Mouse (Mus musculus) liver, embryonic 15.5 days (tissue): Measurements from ENCODE around the gene Eif4enif1. TPM values are rescaled to one million over a fixed set of nuclear protein-coding genes. Genes with fewer than 3 reads are reported as not detected.

Source experiments
- ATAC-seq: fragments of 200-750 bp; cut with Nextera tagmentation; 2 replicates; pipeline ENCODE4 v1.8.0; 2017; ENCODE audit warnings: moderate number of reproducible peaks, mild to moderate bottlenecking, moderate library complexity; ENCODE audit not compliant: insufficient read depth
- H3K27ac ChIP-seq: fragments of 300-500 bp; sonication (generic); replicated peaks from 2 replicates; pipeline ENCODE4 v1.5.1; 2015; ENCODE audit warnings: mild to moderate bottlenecking, inconsistent platforms
- H3K27me3 ChIP-seq: fragments of 300-500 bp; sonication (generic); 2 replicates; pipeline ENCODE4 v1.6.1; 2015; ENCODE audit warnings: mild to moderate bottlenecking, inconsistent platforms
- H3K36me3 ChIP-seq: fragments of 300-500 bp; sonication (generic); replicated peaks from 2 replicates; pipeline ENCODE4 v1.6.1; 2015; ENCODE audit warnings: moderate library complexity, mild to moderate bottlenecking, inconsistent platforms
- H3K4me1 ChIP-seq: fragments of 300-500 bp; sonication (generic); replicated peaks from 2 replicates; pipeline ENCODE4 v1.6.1; 2015; ENCODE audit warnings: inconsistent platforms
- H3K4me2 ChIP-seq: fragments of 300-500 bp; sonication (generic); 2 replicates; pipeline ENCODE4 v1.6.1; 2015; ENCODE audit warnings: moderate library complexity, mild to moderate bottlenecking, inconsistent platforms
- H3K4me3 ChIP-seq: fragments of 300-500 bp; sonication (generic); replicated peaks from 2 replicates; pipeline ENCODE4 v1.5.1; 2015; ENCODE audit warnings: mild to moderate bottlenecking, inconsistent platforms
- H3K9ac ChIP-seq: fragments of 300-500 bp; sonication (generic); 2 replicates; pipeline ENCODE4 v1.6.1; 2015; ENCODE audit warnings: moderate library complexity, mild to moderate bottlenecking, inconsistent platforms
- H3K9me3 ChIP-seq: fragments of 300-500 bp; sonication (generic); replicated peaks from 2 replicates; pipeline ENCODE4 v1.6.1; 2016; ENCODE audit warnings: inconsistent platforms
- WGBS: fragments of 180-500 bp; shearing (Covaris S2); methylation state at CpG from one replicate; pipeline ENCODE4 v1.1.7; 2015; ENCODE audit warnings: mixed read lengths; ENCODE audit not compliant: insufficient replicate concordance; 5-methylcytosine and 5-hydroxymethylcytosine counted together
- polyA plus RNA-seq: library from polyadenylated mRNA; unstranded; fragments of >200 nt; fragmentation: Nextera tagmentation; extraction: Ambion mirVana; gene quantifications from 2 replicates; pipeline ENCODE4 v1.2.1, GENCODE M21; 2015

Gene Eif4enif1
- polyA plus RNA-seq, 1 experiment from 2014 or later = 22.3 TPM

DNA sequence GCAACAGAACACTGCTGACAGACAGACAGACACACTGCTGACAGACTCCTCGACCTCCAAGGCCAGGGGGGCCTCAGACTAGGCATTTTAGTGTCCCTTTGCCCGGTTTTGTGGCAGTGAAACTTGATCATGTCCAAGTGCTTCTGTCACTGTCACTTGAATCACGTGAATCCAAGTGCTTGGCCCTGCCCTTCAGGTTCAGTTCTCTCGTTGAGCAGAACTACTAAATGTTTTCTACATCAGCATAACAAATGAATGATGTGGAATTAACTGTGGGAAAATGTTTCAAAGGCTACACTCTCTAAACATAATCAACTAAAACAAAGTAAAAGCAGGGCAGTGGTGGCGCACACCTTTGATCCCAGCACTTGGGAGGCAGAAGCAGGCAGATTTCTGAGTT lies 76.2 kb downstream of the Eif4enif1 start:
- Histone ChIP-seq H3K9ac (no peak overlapping the region), H3K4me2 (no peak overlapping the region), H3K4me3 (no peak overlapping the region), H3K27me3 (no peaks in the 10 kb centered on the region), H3K36me3 (no peaks in the 10 kb centered on the region), H3K9me3 (no peaks in the 10 kb centered on the region), H3K4me1 (no peaks in the 10 kb centered on the region), H3K27ac (no peak overlapping the region)
- WGBS = 59% methylated on average over 5 of the region's 5 CpGs
- ATAC-seq = no peak

DNA sequence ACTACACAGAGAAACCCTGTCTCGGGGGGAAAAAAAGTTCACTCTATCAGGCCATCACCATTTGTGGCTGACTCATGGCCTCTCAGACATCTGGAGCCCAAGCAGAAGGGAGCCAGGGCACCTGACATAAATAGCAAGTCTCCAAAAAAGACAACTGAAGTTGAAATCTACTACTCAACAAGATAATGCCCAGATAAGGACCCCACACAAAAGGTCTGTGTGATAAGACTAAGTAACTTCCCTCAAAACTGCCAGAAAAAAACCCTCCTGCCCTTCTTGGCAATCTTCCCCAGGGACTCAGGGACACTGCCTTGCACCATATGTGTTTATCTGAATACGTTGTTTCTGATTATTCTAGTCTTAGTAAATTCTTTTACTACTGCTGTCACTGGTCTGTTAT lies 77.5 kb downstream of the Eif4enif1 start:
- WGBS = 36% methylated on average over 2 of the region's 2 CpGs
- Histone ChIP-seq H3K27me3 (no peaks in the 10 kb centered on the region), H3K36me3 (no peaks in the 10 kb centered on the region), H3K9ac (no peak overlapping the region), H3K4me2 (no peak overlapping the region), H3K27ac (no peak overlapping the region), H3K4me1 (no peaks in the 10 kb centered on the region), H3K9me3 (no peaks in the 10 kb centered on the region), H3K4me3 (no peak overlapping the region)
- no peak for ATAC-seq

- Histone ChIP-seq H3K27ac (no peak overlapping the region), H3K9me3 (no peaks in the 10 kb centered on the region), H3K36me3 (no peaks in the 10 kb centered on the region), H3K4me2 (no peak overlapping the region), H3K4me3 (no peak overlapping the region), H3K4me1 (peaks cover 6% of the 10 kb centered on the region), H3K27me3 (peaks cover 8% of the 10 kb centered on the region; the same call in 1 of the 2 replicates), H3K9ac (no peak overlapping the region)
- 75% methylated on average over 6 of the region's 6 CpGs for WGBS
- ATAC-seq = no peak
Observed at GRCm38 (mm10) chr11:3282887-3283286, 80.7 kb downstream of the Eif4enif1 start.

DNA sequence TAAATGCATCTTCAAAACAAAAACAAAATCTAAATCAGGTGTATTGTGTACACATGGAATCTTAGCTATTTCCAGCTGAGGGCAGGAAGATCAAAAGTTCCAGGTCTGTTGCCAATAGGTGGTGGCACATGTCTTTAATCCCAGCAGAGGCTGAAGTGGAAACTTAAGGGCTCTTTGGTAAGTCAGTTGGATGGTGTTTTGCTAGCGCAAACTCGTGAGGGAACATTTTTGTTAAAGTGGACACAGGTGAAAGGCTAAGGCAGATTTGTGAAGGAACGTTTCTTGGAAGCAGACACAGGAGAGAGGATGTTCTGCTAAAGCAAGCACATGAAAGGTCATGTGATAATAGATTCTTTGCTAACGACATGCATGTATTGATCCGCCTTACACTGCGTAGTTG lies 81.5 kb downstream of the Eif4enif1 start:
- Histone ChIP-seq H3K9ac (no peak overlapping the region), H3K27me3 (peaks cover 15% of the 10 kb centered on the region), H3K4me2 (no peak overlapping the region), H3K4me1 (peaks cover 13% of the 10 kb centered on the region), H3K4me3 (no peak overlapping the region), H3K9me3 (no peaks in the 10 kb centered on the region), H3K36me3 (no peaks in the 10 kb centered on the region), H3K27ac (no peak overlapping the region)
- WGBS = 81% methylated on average over 6 of the region's 6 CpGs
- no peak for ATAC-seq

DNA sequence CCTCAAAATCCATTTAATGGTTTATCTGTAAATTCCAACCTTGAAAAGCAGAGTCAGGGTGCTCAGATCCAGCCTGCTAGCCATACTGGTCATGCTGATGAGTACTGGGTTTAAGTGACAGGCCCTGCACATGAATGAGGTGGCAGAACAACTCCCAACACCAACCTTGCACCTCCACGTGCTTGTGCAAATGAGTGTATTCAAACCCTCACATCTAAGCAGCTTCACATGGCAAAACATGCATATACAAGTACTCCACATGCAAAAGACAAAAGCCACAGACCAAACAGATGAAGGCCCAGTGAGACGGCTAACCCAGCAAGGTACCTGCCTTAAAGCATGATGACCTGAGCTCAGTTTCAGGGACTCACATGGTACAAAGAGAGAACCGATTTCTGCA lies 83.7 kb downstream of the Eif4enif1 start:
- no peak overlapping the region for H3K4me3 ChIP-seq
- H3K9ac ChIP-seq = no peak overlapping the region
- peaks cover 21% of the 10 kb centered on the region for H3K27me3 ChIP-seq
- ATAC-seq = no peak
- no peak overlapping the region for H3K4me2 ChIP-seq
- no peaks in the 10 kb centered on the region for H3K36me3 ChIP-seq
- no peak overlapping the region for H3K27ac ChIP-seq
- no peaks in the 10 kb centered on the region for H3K9me3 ChIP-seq
- 70% methylated on average over 3 of the region's 3 CpGs for WGBS
- peaks cover 33% of the 10 kb centered on the region for H3K4me1 ChIP-seq

DNA sequence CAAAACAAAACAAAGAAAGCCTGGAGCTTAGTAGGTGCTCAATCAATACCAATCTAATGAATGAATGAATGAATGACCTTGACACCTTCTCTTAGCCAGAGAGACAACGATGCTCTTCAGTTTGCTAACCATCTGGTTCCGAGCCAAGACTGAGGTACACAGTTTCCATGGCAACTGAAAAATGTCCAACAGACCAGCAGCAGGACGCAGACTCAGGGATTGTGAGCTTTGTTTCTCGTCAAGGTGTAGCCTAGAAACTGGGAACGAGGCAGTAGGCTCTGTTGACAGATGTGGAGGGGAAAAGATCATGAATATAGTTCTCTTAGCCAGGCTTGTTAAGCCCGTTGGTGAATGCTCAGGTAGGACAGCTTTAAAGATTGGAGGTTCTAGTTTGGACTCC lies 84.9 kb downstream of the Eif4enif1 start:
- WGBS = 72% methylated on average over 6 of the region's 6 CpGs
- Histone ChIP-seq H3K27me3 (peaks cover 21% of the 10 kb centered on the region), H3K27ac (no peak overlapping the region), H3K4me1 (peaks cover 45% of the 10 kb centered on the region), H3K9ac (no peak overlapping the region), H3K4me3 (no peak overlapping the region), H3K36me3 (no peaks in the 10 kb centered on the region), H3K4me2 (no peak overlapping the region), H3K9me3 (no peaks in the 10 kb centered on the region)
- ATAC-seq = no peak

DNA sequence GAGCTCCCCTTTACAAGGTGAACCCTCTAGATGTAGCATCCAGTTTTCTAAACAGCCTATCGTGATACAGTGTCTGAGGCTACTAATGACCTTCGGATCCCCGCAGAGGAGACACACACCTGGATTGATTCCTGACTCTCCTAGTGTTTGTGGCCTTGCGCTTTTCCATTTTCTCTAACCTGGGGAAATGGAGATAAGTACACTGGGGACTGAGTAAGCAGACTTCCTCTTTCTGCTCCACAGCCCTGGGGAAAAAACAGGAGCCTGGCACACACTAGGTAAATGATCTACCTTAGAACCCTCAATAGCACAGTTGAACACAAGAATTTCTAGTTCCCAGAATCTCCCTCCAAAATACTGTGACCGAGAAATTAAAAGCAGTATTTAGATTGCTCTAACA lies 85.7 kb downstream of the Eif4enif1 start:
- peaks cover 53% of the 10 kb centered on the region for H3K4me1 ChIP-seq
- 0 out of 2 replicates have a peak overlapping the region, but pooled peaks have one; percentile 81 for H3K9ac ChIP-seq
- no peaks in the 10 kb centered on the region for H3K9me3 ChIP-seq
- peaks cover 21% of the 10 kb centered on the region for H3K27me3 ChIP-seq
- no peak overlapping the region for H3K4me3 ChIP-seq
- no peaks in the 10 kb centered on the region for H3K36me3 ChIP-seq
- 46% methylated on average over 5 of the region's 5 CpGs for WGBS
- peak overlapping the region; percentile 100 for H3K4me2 ChIP-seq
- H3K27ac ChIP-seq = no peak overlapping the region
- ATAC-seq = no peak

- Histone ChIP-seq H3K27me3 (peaks cover 21% of the 10 kb centered on the region), H3K4me2 (peak within 1 kb of the TSS; percentile 100), H3K36me3 (peaks cover 6% of the 10 kb centered on the region), H3K9me3 (no peaks in the 10 kb centered on the region), H3K4me3 (peak within 1 kb of the TSS; percentile 94), H3K9ac (peak within 1 kb of the TSS; percentile 81), H3K4me1 (peaks cover 61% of the 10 kb centered on the region), H3K27ac (peak within 1 kb of the TSS; percentile 93)
- WGBS = under 1% methylated on average over 41 of the region's 41 CpGs
- ATAC-seq = peak; percentile 26
Observed at GRCm38 (mm10) chr11:3288521-3289301, 86.5 kb downstream of the Eif4enif1 start, which contains the start of gene Patz1. TSS of gene Patz1 (plus strand) at chr11:3288874.

DNA sequence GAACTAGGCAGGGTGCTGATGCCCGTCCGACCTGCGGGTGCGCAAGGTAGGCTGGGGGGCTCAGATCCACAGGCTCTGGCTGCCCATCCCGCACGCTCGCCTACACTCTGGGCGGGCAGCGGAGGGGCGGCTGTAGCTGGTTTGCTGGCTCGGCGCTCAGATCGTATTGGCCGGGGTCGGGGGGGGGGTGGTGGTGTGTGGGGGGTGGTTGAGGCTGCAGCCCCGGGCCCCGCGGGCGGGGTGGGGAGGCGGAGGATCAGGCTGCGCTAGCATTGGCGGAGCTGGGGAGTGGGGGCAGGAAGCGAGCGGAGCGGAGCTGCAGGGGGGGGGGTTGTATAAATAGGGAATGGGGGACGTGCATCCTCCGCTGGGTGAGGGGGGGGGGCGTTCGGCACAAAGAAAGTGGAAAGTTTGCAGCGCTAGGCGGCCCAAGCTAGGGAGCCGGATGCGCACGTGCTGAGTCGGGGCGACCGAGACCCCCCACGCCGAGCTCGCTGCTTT lies 87.2 kb downstream of the Eif4enif1 start:
- H3K4me3 ChIP-seq = peak overlapping the region; percentile 94

DNA sequence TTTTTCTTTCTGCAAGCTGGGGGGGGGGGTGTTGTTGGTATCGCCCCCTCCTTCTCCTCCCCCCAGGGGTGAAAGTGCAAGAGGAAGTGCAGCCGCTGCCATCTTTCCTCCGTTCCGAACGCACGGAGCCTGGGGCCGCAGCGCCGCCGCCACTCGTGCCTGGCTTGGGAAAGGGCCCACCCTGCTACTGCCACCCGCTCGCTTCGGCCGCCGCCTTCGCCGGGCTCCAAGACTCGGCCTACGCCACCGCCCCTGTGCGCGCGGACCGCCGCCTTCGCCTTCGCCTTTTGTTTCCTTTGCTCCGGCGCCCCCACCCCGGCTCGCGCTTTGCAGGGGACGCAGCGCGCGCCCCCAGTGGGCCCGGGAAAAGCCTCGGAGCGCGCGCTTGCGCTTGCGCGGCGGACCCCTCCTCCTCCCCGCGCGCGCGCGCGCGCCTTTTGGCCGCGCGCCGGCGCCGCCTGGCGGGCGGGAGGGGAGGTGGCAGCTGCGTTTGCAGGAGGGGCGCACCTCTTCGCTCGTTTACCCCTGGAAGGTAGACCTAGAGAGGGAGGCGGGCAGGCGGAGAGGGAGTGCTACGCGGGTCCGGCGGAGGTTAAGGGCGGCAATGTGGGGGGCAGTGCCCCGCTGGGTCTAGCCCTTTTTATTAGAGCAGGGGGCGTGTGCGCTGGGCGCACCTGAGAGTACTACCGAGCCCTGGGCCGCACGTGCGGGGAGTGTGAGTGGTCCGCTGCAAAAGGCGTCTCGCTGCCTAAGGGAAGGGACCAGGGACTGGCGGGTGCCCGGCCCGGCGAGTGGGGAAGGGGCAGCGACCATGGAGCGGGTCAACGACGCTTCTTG lies 87.8 kb downstream of the Eif4enif1 start:
- H3K9ac ChIP-seq = peak overlapping the region; percentile 81
- peak overlapping the region; percentile 93 for H3K27ac ChIP-seq
- peaks cover 74% of the 10 kb centered on the region for H3K4me1 ChIP-seq
- peaks cover 18% of the 10 kb centered on the region for H3K36me3 ChIP-seq
- peak overlapping the region; percentile 100 for H3K4me2 ChIP-seq
- peak; percentile 55 for ATAC-seq
- H3K4me3 ChIP-seq = peak overlapping the region; percentile 94
- under 1% methylated on average over 81 of the region's 92 CpGs for WGBS
- H3K27me3 ChIP-seq = peaks cover 21% of the 10 kb centered on the region
- H3K9me3 ChIP-seq = no peaks in the 10 kb centered on the region

More for the DNA sequence above, 87.2 kb downstream of the Eif4enif1 start:
- peaks cover 67% of the 10 kb centered on the region for H3K4me1 ChIP-seq
- peak overlapping the region; percentile 81 for H3K9ac ChIP-seq
- peak overlapping the region; percentile 100 for H3K4me2 ChIP-seq
- peak overlapping the region; percentile 93 for H3K27ac ChIP-seq
- 0% methylated on average over 34 of the region's 40 CpGs for WGBS
- ATAC-seq = peak; percentile 52
- H3K9me3 ChIP-seq = no peaks in the 10 kb centered on the region
- peaks cover 12% of the 10 kb centered on the region for H3K36me3 ChIP-seq
- H3K27me3 ChIP-seq = peaks cover 21% of the 10 kb centered on the region
